Mouse (Mus musculus): Measurements from ENCODE around the gene Serpinb1c. TPM values are rescaled to one million over a fixed set of nuclear protein-coding genes. Genes with fewer than 3 reads are reported as not detected.
A peak's percentile ranks its signal among the peaks of the same experiment; 100 is the strongest.

The Serpinb1c gene
- polyA plus RNA-seq, 1 experiment from 2014 or later = not detected

- Histone ChIP-seq H3K4me3 (no peak overlapping the region), H3K4me2 (replicated peaks) (no peak overlapping the region)
Measured at GRCm38 (mm10) chr13:32860821-32861220, 37.2 kb downstream of the Serpinb1c start.

GRCm38 (mm10) chr13:32853073-32853472 is 44.9 kb downstream of the Serpinb1c start:
- 74% methylated on average over 2 of the region's 2 CpGs for WGBS
- ATAC-seq (ENCODE audit: low FRiP score, low read depth) = no peak
- Histone ChIP-seq H3K9me3 (no peaks in the 10 kb centered on the region), H3K27ac (no peak overlapping the region), H3K4me3 (no peak overlapping the region), H3K4me1 (peaks cover 25% of the 10 kb centered on the region), H3K4me2 (replicated peaks) (no peak overlapping the region), H3K27me3 (no peaks in the 10 kb centered on the region), H3K9ac (no peak overlapping the region), H3K36me3 (no peaks in the 10 kb centered on the region)

More at GRCm38 (mm10) chr13:32860821-32861220, 37.2 kb downstream of the Serpinb1c start:
- no peak overlapping the region for H3K9ac ChIP-seq
- H3K36me3 ChIP-seq = no peaks in the 10 kb centered on the region
- H3K27me3 ChIP-seq = peaks cover 3% of the 10 kb centered on the region; the same call in 1 of the 2 replicates
- 78% methylated on average over 3 of the region's 3 CpGs for WGBS
- no peaks in the 10 kb centered on the region for H3K4me1 ChIP-seq
- H3K27ac ChIP-seq = no peak overlapping the region
- ATAC-seq (ENCODE audit: low FRiP score, low read depth) = no peak
- H3K9me3 ChIP-seq = no peaks in the 10 kb centered on the region

- no peak overlapping the region for H3K27ac ChIP-seq
- ATAC-seq (ENCODE audit: low FRiP score, low read depth) = no peak
- H3K4me2 ChIP-seq (replicated peaks) = no peak overlapping the region
- H3K4me1 ChIP-seq = peaks cover 25% of the 10 kb centered on the region
- WGBS = 94% methylated on average over 4 of the region's 4 CpGs
- H3K4me3 ChIP-seq = no peak overlapping the region
- H3K36me3 ChIP-seq = no peaks in the 10 kb centered on the region
- H3K27me3 ChIP-seq = no peaks in the 10 kb centered on the region
- no peak overlapping the region for H3K9ac ChIP-seq
- no peaks in the 10 kb centered on the region for H3K9me3 ChIP-seq
Measured at GRCm38 (mm10) chr13:32852539-32852938, 45.5 kb downstream of the Serpinb1c start.

- no peak overlapping the region for H3K27ac ChIP-seq
- peaks cover 25% of the 10 kb centered on the region for H3K4me1 ChIP-seq
- no peak for ATAC-seq (ENCODE audit: low FRiP score, low read depth)
- WGBS = 13% methylated on average over 7 of the region's 7 CpGs
- no peak overlapping the region for H3K4me2 ChIP-seq (replicated peaks)
- no peak overlapping the region for H3K4me3 ChIP-seq
- H3K27me3 ChIP-seq = no peaks in the 10 kb centered on the region
- no peaks in the 10 kb centered on the region for H3K36me3 ChIP-seq
- H3K9ac ChIP-seq = no peak overlapping the region
- H3K9me3 ChIP-seq = no peaks in the 10 kb centered on the region
Measured at GRCm38 (mm10) chr13:32851967-32852366, 46.0 kb downstream of the Serpinb1c start.

- Histone ChIP-seq H3K4me3 (no peak within 1 kb of the TSS), H3K4me1 (peaks cover 25% of the 10 kb centered on the region), H3K9ac (no peak within 1 kb of the TSS; the same call in 1 of the 2 replicates), H3K27ac (no peak within 1 kb of the TSS), H3K9me3 (no peaks in the 10 kb centered on the region), H3K4me2 (replicated peaks) (peak within 1 kb of the TSS; percentile 25; the same call in 1 of the 2 replicates), H3K27me3 (no peaks in the 10 kb centered on the region), H3K36me3 (no peaks in the 10 kb centered on the region)
- ATAC-seq (ENCODE audit: low FRiP score, low read depth) = peak; percentile 79; the same call in 1 of the 2 replicates
- 40% methylated on average over 10 of the region's 10 CpGs for WGBS
Measured at GRCm38 (mm10) chr13:32850668-32851404, 47.2 kb downstream of the Serpinb1c start, which contains the start of gene Serpinb1a. Gene Serpinb1a, minus strand, starts transcription at chr13:32851185.

GRCm38 (mm10) chr13:32850156-32850555 is 47.9 kb downstream of the Serpinb1c start:
- Histone ChIP-seq H3K27ac (no peak overlapping the region), H3K4me3 (no peak overlapping the region), H3K9me3 (no peaks in the 10 kb centered on the region), H3K36me3 (no peaks in the 10 kb centered on the region), H3K4me1 (peaks cover 25% of the 10 kb centered on the region), H3K4me2 (replicated peaks) (no peak overlapping the region), H3K27me3 (no peaks in the 10 kb centered on the region), H3K9ac (no peak overlapping the region; the same call in 1 of the 2 replicates)
- no peak for ATAC-seq (ENCODE audit: low FRiP score, low read depth)
- WGBS = 45% methylated on average over 1 of the region's 1 CpGs

- Histone ChIP-seq H3K27ac (no peak overlapping the region), H3K4me1 (peaks cover 25% of the 10 kb centered on the region), H3K9me3 (no peaks in the 10 kb centered on the region), H3K36me3 (no peaks in the 10 kb centered on the region), H3K9ac (no peak overlapping the region), H3K27me3 (no peaks in the 10 kb centered on the region), H3K4me3 (no peak overlapping the region), H3K4me2 (replicated peaks) (no peak overlapping the region)
- no peak for ATAC-seq (ENCODE audit: low FRiP score, low read depth)
Measured at GRCm38 (mm10) chr13:32849531-32850123, 48.4 kb downstream of the Serpinb1c start.

- Histone ChIP-seq H3K9me3 (no peaks in the 10 kb centered on the region), H3K27me3 (no peaks in the 10 kb centered on the region), H3K4me3 (no peak overlapping the region), H3K9ac (no peak overlapping the region), H3K4me2 (replicated peaks) (no peak overlapping the region), H3K4me1 (peaks cover 25% of the 10 kb centered on the region), H3K27ac (no peak overlapping the region), H3K36me3 (no peaks in the 10 kb centered on the region)
- no peak for ATAC-seq (ENCODE audit: low FRiP score, low read depth)
- WGBS = 40% methylated on average over 4 of the region's 4 CpGs
Measured at GRCm38 (mm10) chr13:32849092-32849491, 48.9 kb downstream of the Serpinb1c start.

- Histone ChIP-seq H3K4me3 (no peak overlapping the region), H3K4me2 (replicated peaks) (no peak overlapping the region)
Measured at GRCm38 (mm10) chr13:32846221-32846620, 51.8 kb downstream of the Serpinb1c start.

GRCm38 (mm10) chr13:32841349-32841748 is 56.7 kb downstream of the Serpinb1c start:
- WGBS = 88% methylated on average over 3 of the region's 3 CpGs
- Histone ChIP-seq H3K27ac (no peak overlapping the region), H3K4me1 (no peaks in the 10 kb centered on the region), H3K4me3 (no peak overlapping the region), H3K4me2 (replicated peaks) (no peak overlapping the region), H3K27me3 (no peaks in the 10 kb centered on the region), H3K9me3 (no peaks in the 10 kb centered on the region), H3K9ac (no peak overlapping the region), H3K36me3 (no peaks in the 10 kb centered on the region)
- no peak for ATAC-seq (ENCODE audit: low FRiP score, low read depth)

More at GRCm38 (mm10) chr13:32846221-32846620, 51.8 kb downstream of the Serpinb1c start:
- H3K4me1 ChIP-seq = peaks cover 18% of the 10 kb centered on the region
- H3K9me3 ChIP-seq = no peaks in the 10 kb centered on the region
- no peak for ATAC-seq (ENCODE audit: low FRiP score, low read depth)
- H3K36me3 ChIP-seq = no peaks in the 10 kb centered on the region
- H3K9ac ChIP-seq = no peak overlapping the region
- H3K27ac ChIP-seq = no peak overlapping the region
- H3K27me3 ChIP-seq = no peaks in the 10 kb centered on the region

- H3K4me1 ChIP-seq = no peaks in the 10 kb centered on the region
- H3K36me3 ChIP-seq = no peaks in the 10 kb centered on the region
- no peak overlapping the region for H3K27ac ChIP-seq
Measured at GRCm38 (mm10) chr13:32839314-32839713, 58.7 kb downstream of the Serpinb1c start.

GRCm38 (mm10) chr13:32834513-32834912 is 63.5 kb downstream of the Serpinb1c start:
- Histone ChIP-seq H3K4me3 (no peak overlapping the region), H3K27ac (no peak overlapping the region), H3K27me3 (no peaks in the 10 kb centered on the region), H3K9me3 (no peaks in the 10 kb centered on the region), H3K9ac (no peak overlapping the region), H3K4me2 (replicated peaks) (no peak overlapping the region), H3K36me3 (no peaks in the 10 kb centered on the region), H3K4me1 (no peaks in the 10 kb centered on the region)
- WGBS = 85% methylated on average over 5 of the region's 5 CpGs
- ATAC-seq (ENCODE audit: low FRiP score, low read depth) = no peak

More at GRCm38 (mm10) chr13:32839314-32839713, 58.7 kb downstream of the Serpinb1c start:
- no peak overlapping the region for H3K4me3 ChIP-seq
- no peak for ATAC-seq (ENCODE audit: low FRiP score, low read depth)
- H3K9ac ChIP-seq = no peak overlapping the region
- WGBS = 64% methylated on average over 1 of the region's 1 CpGs
- H3K4me2 ChIP-seq (replicated peaks) = no peak overlapping the region
- H3K27me3 ChIP-seq = no peaks in the 10 kb centered on the region
- H3K9me3 ChIP-seq = no peaks in the 10 kb centered on the region

Data from limb, embryonic 13.5 days (tissue).